Mouse (Mus musculus) small intestine, adult 2 months (tissue): Measurements from ENCODE around the gene Rbfox1. TPM values are rescaled to one million over a fixed set of nuclear protein-coding genes. Genes with fewer than 3 reads are reported as not detected.

Experiments used
- H3K27ac ChIP-seq: fragments of 200-500 bp; 2 replicates; pipeline ENCODE4 v1.5.1; 2012; ENCODE audit warnings: low read depth, low read length, control low read depth, inconsistent platforms; ENCODE audit not compliant: insufficient read depth
- H3K27me3 ChIP-seq: fragments of 200-500 bp; 2 replicates; pipeline ENCODE4 v1.6.1; 2012; ENCODE audit warnings: mild to moderate bottlenecking, moderate library complexity, low read length, inconsistent platforms; ENCODE audit not compliant: control insufficient read depth, insufficient read depth
- H3K36me3 ChIP-seq: fragments of 200-500 bp; 2 replicates; pipeline ENCODE4 v1.6.1; 2012; ENCODE audit warnings: mild to moderate bottlenecking, low read length, control low read depth, inconsistent platforms; ENCODE audit not compliant: control insufficient read depth, insufficient read depth
- H3K4me1 ChIP-seq: fragments of 200-500 bp; 2 replicates; pipeline ENCODE4 v1.6.1; 2012; ENCODE audit warnings: low read length, inconsistent platforms, mixed read lengths; ENCODE audit not compliant: control insufficient read depth, insufficient read depth, insufficient read length
- H3K4me3 ChIP-seq: fragments of 200-500 bp; 2 replicates; pipeline ENCODE4 v1.5.1; 2012; ENCODE audit warnings: low read depth, mild to moderate bottlenecking, control low read depth, inconsistent platforms, low read length, moderate library complexity
- CTCF ChIP-seq: fragments of 200-500 bp; IDR thresholded peaks from 2 replicates; pipeline ENCODE4 v1.5.1; 2012; ENCODE audit warnings: low read depth, mild to moderate bottlenecking, control low read depth, inconsistent platforms, low read length, moderate library complexity, mixed read lengths; ENCODE audit not compliant: insufficient replicate concordance, insufficient read length; ENCODE audit errors: extremely low read depth
- POLR2A ChIP-seq: fragments of 200-500 bp; IDR thresholded peaks from 2 replicates; pipeline ENCODE4 v1.6.1; 2012; ENCODE audit warnings: low read depth, mild to moderate bottlenecking, control low read depth, inconsistent platforms, low read length, moderate library complexity
- WGBS: fragments of 180-500 bp; shearing (Covaris S2); methylation state at CpG from one replicate; pipeline ENCODE4 v1.1.7; 2018; 5-methylcytosine and 5-hydroxymethylcytosine counted together
- polyA plus RNA-seq: library from polyadenylated mRNA; depleted of rRNA; stranded (reverse); fragments of >200 nt; gene quantifications from 2 replicates; pipeline ENCODE4 v1.2.3, GENCODE M21; 2012

Rbfox1 gene
- polyA plus RNA-seq, 1 experiment = 0.72 TPM

DNA sequence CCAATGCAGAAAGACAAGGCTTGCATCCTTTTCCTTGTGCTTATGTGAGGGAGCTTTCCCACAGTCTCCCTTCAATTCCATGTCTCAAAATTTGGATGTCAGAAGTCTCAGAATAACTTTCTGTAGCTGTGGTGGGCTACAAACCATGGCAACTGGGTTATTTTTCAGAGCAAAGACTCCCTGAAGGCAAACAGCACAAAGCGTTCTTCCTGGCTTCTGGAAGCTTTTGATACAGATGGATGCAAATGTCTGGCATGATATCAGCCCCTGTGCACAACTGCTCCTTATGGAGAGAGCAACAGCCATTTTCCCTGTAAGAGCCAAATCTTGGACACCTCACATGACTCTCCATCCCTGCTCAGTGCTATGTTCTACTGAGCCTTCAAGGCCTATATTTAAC is 1475.6 kb downstream of the Rbfox1 start:
- WGBS = 89% methylated on average over 1 of the region's 1 CpGs
- no peaks in the 10 kb centered on the region for H3K36me3 ChIP-seq
- no peaks in the 10 kb centered on the region for H3K27me3 ChIP-seq
- no peak overlapping the region for H3K4me3 ChIP-seq
- H3K4me1 ChIP-seq = no peaks in the 10 kb centered on the region
- H3K27ac ChIP-seq = no peak overlapping the region
- no peak for TF ChIP-seq CTCF
- TF ChIP-seq POLR2A = no peak

DNA sequence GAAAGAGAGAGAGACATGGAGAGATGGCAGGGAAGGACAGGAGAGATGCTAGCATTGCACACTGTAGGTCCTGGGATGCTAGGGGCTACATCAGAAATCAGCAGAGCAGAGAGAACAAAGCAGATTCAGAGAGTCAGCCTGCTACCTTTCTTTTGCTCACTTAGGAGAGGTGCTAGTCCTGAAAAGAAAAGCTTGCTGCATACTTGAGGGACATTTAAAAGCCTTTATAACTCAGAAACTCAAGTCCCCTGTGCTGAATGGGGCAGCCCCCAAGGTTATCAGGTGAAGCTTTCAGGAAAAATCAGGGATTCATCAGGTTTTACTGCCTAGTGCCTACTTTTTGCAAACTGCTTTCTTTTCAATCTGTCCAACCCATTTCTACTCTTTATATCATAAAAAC is 1480.7 kb downstream of the Rbfox1 start:
- no peaks in the 10 kb centered on the region for H3K36me3 ChIP-seq
- no peaks in the 10 kb centered on the region for H3K27me3 ChIP-seq
- H3K4me3 ChIP-seq = no peak overlapping the region
- no peaks in the 10 kb centered on the region for H3K4me1 ChIP-seq
- TF ChIP-seq CTCF (no peak), POLR2A (no peak)
- no peak overlapping the region for H3K27ac ChIP-seq

DNA sequence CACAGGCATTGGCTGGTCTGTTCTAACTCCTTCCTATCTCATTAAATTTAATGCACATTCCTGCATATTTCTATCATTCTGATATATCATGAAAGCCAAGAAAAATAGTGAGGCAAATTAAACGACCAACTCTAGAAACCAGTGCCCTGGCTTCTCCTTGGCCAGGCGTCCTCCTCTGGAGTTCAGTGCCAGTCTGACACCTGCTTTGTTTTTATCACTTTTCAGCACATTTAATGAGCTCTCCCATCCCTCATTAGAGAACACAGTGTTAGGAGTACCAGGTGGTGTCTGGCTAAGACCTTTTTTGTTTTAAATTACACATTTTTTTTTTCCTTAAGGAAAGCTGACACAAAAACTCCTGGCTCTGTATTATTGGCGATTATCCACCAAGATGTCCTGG is 1489.0 kb downstream of the Rbfox1 start:
- Histone ChIP-seq H3K27me3 (no peaks in the 10 kb centered on the region), H3K4me1 (no peaks in the 10 kb centered on the region), H3K4me3 (no peak overlapping the region), H3K27ac (no peak overlapping the region), H3K36me3 (no peaks in the 10 kb centered on the region)
- no peak for TF ChIP-seq POLR2A
- 81% methylated on average over 3 of the region's 3 CpGs for WGBS

DNA sequence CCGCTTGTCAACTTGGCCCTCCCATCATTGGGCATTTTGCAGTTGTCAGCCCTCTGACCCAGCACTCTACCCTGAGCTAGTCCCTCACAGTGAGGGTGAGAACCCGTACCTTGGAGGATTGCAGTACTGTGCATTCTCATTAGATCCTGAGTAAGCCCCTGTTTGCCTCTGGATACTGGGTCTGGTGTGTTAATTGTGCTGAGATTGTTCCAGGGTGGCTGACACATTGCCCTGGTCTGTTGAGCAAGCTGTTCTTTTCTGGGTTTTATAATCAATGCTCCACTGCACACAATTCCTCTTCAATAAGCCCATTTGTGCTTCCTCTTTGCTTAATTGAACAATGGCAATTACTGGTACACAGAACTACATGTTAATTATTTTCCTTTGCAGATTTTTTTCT is 1489.5 kb downstream of the Rbfox1 start:
- TF ChIP-seq POLR2A (no peak), CTCF (no peak)
- 66% methylated on average over 2 of the region's 2 CpGs for WGBS
- Histone ChIP-seq H3K4me3 (no peak overlapping the region), H3K36me3 (no peaks in the 10 kb centered on the region), H3K27me3 (no peaks in the 10 kb centered on the region), H3K4me1 (no peaks in the 10 kb centered on the region), H3K27ac (no peak overlapping the region)

DNA sequence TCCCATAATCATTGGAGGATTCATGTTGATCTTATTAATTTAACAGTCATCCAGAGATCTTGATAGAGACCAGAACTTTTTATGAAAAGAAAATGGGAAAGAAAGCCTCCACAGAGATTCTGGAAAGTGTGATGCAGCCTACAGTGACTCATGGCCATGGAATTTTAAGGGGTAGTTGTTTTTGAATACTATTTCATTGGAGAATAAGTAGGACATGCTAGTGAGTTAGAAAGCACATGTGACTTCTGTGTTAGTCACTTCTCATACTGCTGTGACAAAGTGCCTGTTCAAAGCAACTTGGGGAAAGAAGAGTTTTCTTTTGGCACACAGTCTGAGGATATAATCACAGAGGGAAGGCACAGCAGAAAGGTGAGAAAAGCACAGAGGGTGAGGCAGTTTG is 1510.9 kb downstream of the Rbfox1 start:
- Histone ChIP-seq H3K27ac (no peak overlapping the region), H3K36me3 (no peaks in the 10 kb centered on the region), H3K4me3 (no peak overlapping the region), H3K4me1 (no peaks in the 10 kb centered on the region), H3K27me3 (no peaks in the 10 kb centered on the region; the same call in 1 of the 2 replicates)
- no peak for TF ChIP-seq POLR2A

DNA sequence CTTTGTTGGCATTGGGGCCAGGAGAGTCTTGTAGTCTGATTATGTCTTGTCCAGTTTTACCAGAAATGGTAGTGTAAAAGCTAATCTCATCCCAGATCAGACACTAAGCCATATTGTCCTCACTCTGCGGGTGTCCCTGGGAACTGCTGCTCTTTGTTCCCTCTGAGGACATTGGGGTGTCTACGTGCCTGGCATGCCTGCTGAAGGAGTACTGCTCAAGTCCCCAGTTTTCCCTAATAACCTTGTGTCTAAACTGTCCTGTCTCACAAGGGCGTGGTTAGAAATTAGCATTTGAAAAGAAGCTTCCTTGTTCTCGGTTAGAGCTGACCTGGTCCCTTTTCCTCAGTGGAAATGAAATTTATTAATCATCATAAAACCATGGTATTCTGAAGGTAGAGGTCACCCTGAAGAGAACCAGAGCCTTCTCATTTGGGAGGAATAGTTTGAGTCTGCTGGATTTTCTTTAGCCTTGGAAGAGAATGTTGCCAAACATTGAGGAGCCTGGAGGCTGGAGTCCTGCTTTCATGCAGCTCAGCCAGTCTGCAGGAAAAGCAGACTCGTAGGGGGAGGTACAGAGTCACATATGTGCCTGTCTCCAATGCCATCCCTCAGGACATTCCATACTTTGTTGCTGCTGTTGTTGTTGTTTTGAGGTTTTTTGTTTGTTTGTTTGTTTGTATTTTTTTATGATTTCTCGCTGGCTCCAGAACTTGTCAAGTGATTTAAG is 1519.8 kb downstream of the Rbfox1 start:
- TF ChIP-seq CTCF (no peak), POLR2A (no peak)
- WGBS = 52% methylated on average over 6 of the region's 6 CpGs
- H3K27ac ChIP-seq = no peak overlapping the region
- no peaks in the 10 kb centered on the region for H3K4me1 ChIP-seq
- H3K4me3 ChIP-seq = no peak overlapping the region
- H3K27me3 ChIP-seq = no peaks in the 10 kb centered on the region; the same call in 1 of the 2 replicates
- H3K36me3 ChIP-seq = no peaks in the 10 kb centered on the region

DNA sequence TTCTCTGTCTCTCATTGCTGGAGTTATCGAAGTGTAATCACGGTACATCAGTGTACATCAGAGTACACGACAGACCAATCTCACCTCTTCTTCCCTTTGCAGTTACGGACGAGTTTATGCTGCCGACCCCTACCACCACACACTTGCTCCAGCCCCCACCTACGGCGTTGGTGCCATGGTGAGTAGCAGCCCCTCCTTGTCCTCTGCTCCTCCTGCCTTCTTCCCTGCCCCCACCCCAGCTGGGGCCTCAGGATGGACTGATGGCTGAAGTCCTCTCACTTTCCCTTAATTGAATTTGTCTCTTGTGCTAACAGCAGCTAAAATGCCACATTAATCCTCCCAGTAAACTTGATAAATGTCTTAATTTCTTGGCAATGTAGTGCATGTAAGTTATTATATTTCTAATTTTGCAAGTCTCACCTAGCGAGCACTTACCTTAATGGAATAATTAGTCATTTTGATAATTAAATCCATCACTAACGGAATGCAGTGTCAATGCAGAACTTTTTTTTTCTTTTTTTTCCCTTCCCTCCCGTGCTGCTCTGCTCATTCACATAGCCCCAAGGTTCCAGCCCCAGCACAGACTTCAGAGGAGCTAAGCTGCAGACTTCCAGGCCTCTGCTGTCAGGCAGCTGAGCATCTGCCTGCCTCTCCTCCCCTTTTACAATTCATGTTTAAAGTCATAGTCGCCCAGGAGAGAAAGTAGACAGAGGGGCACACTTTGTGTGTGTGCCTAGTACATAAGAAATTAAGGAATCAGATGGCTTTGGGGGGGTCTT is 1522.9 kb downstream of the Rbfox1 start:
- no peaks in the 10 kb centered on the region for H3K4me1 ChIP-seq
- 62% methylated on average over 12 of the region's 12 CpGs for WGBS
- H3K4me3 ChIP-seq = no peak overlapping the region
- no peaks in the 10 kb centered on the region for H3K27me3 ChIP-seq
- no peak overlapping the region for H3K27ac ChIP-seq
- no peaks in the 10 kb centered on the region for H3K36me3 ChIP-seq
- TF ChIP-seq POLR2A (no peak), CTCF (no peak)
